Mouse (Mus musculus) forebrain, embryonic 12.5 days (tissue): ENCODE results near the gene Hoxa5. TPM values are rescaled to one million over a fixed set of nuclear protein-coding genes. Genes with fewer than 3 reads are reported as not detected.

ENCODE experiments used
- ATAC-seq: fragments of 200-750 bp; cut with Nextera tagmentation; 2 replicates; pipeline ENCODE4 v1.8.0; 2017; ENCODE audit warnings: moderate TSS enrichment; ENCODE audit not compliant: low FRiP score
- H3K27ac ChIP-seq: fragments of 300-500 bp; sonication (generic); 2 replicates; pipeline ENCODE4 v1.5.1; 2016; ENCODE audit warnings: mild to moderate bottlenecking
- H3K27me3 ChIP-seq: fragments of 300-500 bp; sonication (generic); 2 replicates; pipeline ENCODE4 v1.6.1; 2016; ENCODE audit warnings: mild to moderate bottlenecking
- H3K36me3 ChIP-seq: fragments of 300-500 bp; sonication (generic); replicated peaks from 2 replicates; pipeline ENCODE4 v1.6.1; 2016; ENCODE audit warnings: mild to moderate bottlenecking
- H3K4me1 ChIP-seq: fragments of 300-500 bp; sonication (generic); 2 replicates; pipeline ENCODE4 v1.6.1; 2016
- H3K4me2 ChIP-seq: fragments of 300-500 bp; sonication (generic); 2 replicates; pipeline ENCODE4 v1.6.1; 2016; ENCODE audit warnings: mild to moderate bottlenecking, moderate library complexity
- H3K4me3 ChIP-seq: fragments of 300-500 bp; sonication (generic); replicated peaks from 2 replicates; pipeline ENCODE4 v1.5.1; 2016; ENCODE audit warnings: mild to moderate bottlenecking
- H3K9ac ChIP-seq: fragments of 300-500 bp; sonication (generic); 2 replicates; pipeline ENCODE4 v1.6.1; 2016; ENCODE audit warnings: mild to moderate bottlenecking
- H3K9me3 ChIP-seq: fragments of 300-500 bp; sonication (generic); 2 replicates; pipeline ENCODE4 v1.6.1; 2016
- WGBS: fragments of 180-500 bp; shearing (Covaris S2); methylation state at CpG from one replicate; pipeline ENCODE4 v1.1.7; 2016; 5-methylcytosine and 5-hydroxymethylcytosine counted together
- polyA plus RNA-seq: library from polyadenylated mRNA; unstranded; fragments of >200 nt; fragmentation: Nextera tagmentation; extraction: Ambion mirVana; gene quantifications from 2 replicates; pipeline ENCODE4 v1.2.1, GENCODE M21; 2016

Gene Hoxa5
- polyA plus RNA-seq, 1 experiment from 2014 or later, result not detected

DNA sequence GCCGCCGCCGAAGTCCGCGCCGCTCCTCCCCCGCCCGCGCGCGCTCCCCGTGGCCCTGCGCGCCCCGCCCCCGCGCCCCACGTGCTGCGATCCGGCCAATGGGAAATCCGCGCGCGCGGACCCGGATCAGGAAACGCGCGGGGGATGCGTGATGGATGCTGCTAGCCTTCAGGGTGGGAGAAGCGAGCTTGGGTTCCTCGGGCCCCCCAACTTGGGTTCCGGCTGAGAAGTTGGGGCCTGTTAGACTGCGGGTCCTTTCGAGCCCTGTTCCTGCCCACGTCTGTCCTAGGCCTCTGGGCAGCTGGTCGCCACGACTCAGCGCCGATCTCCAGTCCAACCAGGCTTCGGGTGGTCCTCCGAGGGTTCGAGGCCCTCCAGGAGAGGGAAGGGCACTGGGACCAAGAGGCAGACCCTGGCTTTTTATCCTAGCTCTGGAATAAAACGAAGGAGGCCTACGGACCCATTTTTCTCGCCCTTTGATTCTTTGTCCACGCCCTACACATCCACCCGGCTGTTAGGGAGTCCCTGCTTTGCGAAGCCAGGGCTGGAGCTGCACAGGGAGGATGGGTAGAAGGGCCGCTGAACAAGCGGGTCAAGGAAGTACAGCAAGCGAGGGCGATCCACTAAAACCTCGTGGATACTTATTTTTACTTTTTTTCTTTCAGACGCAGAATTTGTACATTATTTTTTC is 12.4 kb downstream of the Hoxa5 start:
- ATAC-seq, result peak; percentile 57; the same call in 1 of the 2 replicates
- Histone ChIP-seq H3K36me3 (no peaks in the 10 kb centered on the region), H3K4me2 (peak overlapping the region; percentile 57), H3K4me1 (peaks cover 11% of the 10 kb centered on the region), H3K9ac (peak overlapping the region; percentile 33; the same call in 1 of the 2 replicates), H3K4me3 (peak overlapping the region; percentile 40), H3K9me3 (no peaks in the 10 kb centered on the region), H3K27me3 (peaks cover 98% of the 10 kb centered on the region), H3K27ac (no peak overlapping the region)
- WGBS, result 2% methylated on average over 45 of the region's 55 CpGs

DNA sequence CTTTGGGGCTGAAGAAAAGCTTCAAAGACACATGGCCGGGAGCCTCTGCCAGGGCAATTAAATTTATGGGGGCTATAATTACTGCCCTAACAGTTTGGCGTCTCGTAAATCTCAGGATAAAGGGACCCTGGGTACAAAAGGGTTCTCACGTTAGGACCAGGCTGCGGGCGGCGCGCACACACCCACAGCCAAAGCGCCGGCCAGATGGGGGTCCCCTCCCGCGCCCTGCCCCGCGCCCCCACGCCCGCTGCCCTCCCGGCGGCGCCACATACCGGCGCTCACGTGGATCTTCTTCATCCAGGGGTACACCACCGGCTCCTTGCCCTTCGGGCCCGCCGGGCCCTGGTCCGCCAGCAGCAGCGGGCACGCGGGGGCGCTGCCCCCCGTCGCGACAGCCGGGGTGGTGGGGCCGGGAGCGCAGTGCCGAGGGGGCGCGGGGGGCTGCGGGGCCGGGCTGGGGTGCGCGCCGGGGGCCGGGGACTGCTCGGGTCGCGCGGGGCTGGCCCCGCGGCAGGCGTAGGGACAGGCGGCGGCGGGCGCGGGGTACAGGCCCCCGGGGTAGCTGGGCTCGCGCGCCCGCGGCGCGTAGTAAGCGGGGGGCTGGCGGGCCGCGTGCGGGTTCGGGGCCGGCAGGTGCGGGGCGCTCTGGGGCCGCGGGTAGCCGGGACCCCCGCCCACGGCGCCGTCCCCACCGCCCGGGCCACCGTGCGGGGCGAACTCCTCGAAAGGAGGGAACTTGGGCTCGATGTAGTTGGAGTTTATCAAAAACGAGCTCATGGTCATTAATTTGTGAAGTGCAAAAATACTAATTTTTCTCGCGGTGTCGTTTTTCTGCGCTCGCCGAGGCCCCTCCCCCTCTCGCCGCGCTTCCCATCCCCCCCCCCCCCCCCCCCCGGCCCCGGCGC is 13.2 kb downstream of the Hoxa5 start, which contains the start of gene Hoxa4:
TSS of gene Hoxa4 (minus strand) at position 848 of the 905 bp plus-strand sequence.
- ATAC-seq, result no peak
- Histone ChIP-seq H3K27me3 (peaks cover 98% of the 10 kb centered on the region), H3K4me1 (peaks cover 11% of the 10 kb centered on the region), H3K27ac (no peak within 1 kb of the TSS), H3K36me3 (no peaks in the 10 kb centered on the region), H3K9me3 (no peaks in the 10 kb centered on the region), H3K4me3 (peak within 1 kb of the TSS; percentile 40), H3K9ac (peak within 1 kb of the TSS; percentile 33; the same call in 1 of the 2 replicates), H3K4me2 (peak within 1 kb of the TSS; percentile 57)
- 1% methylated on average over 86 of the region's 102 CpGs for WGBS

DNA sequence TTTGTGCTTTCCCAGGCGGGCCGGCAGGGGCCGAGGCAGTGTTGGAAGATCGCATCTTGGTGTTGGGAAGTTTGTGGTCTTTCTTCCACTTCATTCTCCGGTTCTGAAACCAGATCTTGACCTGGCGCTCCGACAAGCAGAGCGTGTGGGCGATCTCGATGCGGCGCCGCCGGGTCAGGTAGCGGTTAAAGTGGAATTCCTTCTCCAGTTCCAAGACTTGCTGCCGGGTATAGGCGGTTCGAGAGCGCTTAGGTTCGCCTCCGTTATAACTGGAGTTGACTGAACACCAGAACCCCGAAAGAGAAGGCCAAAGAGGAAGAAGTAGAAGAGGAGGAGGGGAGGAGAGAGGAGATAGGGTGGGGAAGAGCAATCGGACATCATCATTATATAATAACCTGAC is 14.0 kb downstream of the Hoxa5 start:
- no peak overlapping the region for H3K4me2 ChIP-seq
- H3K9me3 ChIP-seq, result no peaks in the 10 kb centered on the region
- H3K4me3 ChIP-seq, result no peak overlapping the region
- no peak overlapping the region for H3K27ac ChIP-seq
- no peaks in the 10 kb centered on the region for H3K36me3 ChIP-seq
- H3K9ac ChIP-seq, result no peak overlapping the region
- H3K27me3 ChIP-seq, result peaks cover 98% of the 10 kb centered on the region
- ATAC-seq, result no peak
- H3K4me1 ChIP-seq, result peaks cover 11% of the 10 kb centered on the region
- WGBS, result under 1% methylated on average over 23 of the region's 23 CpGs

DNA sequence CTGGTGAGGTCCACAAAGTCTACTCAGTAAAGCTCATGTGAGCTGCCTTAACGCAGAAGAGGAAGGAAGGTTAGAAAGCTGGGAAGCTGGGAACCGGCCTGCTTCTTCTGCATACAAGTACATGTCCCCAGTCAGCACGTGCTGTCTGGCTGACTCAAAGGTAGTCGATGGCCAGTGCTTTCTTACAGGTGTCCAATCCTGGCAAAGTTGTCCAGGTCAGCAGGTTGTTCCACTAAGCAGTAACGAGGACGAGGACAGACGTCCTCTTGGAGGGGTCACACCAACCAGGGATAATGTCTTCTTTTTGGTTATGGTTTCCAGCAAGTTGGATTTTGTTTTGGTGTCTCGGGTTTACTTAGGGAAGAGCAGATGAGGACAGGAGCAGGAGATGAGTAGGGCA is 14.5 kb downstream of the Hoxa5 start:
- no peak overlapping the region for H3K4me2 ChIP-seq
- peaks cover 99% of the 10 kb centered on the region for H3K27me3 ChIP-seq
- H3K9me3 ChIP-seq, result no peaks in the 10 kb centered on the region
- no peak for ATAC-seq
- WGBS, result 3% methylated on average over 8 of the region's 8 CpGs
- H3K4me3 ChIP-seq, result no peak overlapping the region
- peaks cover 11% of the 10 kb centered on the region for H3K4me1 ChIP-seq
- no peak overlapping the region for H3K9ac ChIP-seq
- no peak overlapping the region for H3K27ac ChIP-seq
- H3K36me3 ChIP-seq, result no peaks in the 10 kb centered on the region

DNA sequence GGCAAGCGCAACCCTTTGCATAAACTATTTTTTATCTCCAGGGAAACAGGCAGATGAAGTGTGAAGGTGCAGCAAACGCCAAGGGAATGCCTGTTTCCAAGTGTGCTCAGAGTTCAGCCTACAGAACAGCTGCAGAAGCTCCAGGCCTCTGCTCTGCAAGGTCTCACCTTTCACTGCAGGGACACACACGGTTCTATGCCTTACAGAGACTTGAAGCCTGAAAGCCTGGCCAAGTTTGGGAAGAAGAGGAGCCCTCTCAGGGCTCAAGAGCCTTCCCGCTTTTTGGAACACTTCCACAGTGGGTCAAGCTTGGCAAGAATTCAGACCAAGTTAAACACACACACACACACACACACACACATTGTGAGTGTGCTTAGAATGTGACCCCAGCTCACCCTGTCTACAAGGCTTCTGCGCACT is 15.2 kb downstream of the Hoxa5 start:
- H3K4me2 ChIP-seq, result no peak overlapping the region
- no peaks in the 10 kb centered on the region for H3K36me3 ChIP-seq
- no peaks in the 10 kb centered on the region for H3K9me3 ChIP-seq
- H3K27ac ChIP-seq, result no peak overlapping the region
- peaks cover 11% of the 10 kb centered on the region for H3K4me1 ChIP-seq
- H3K9ac ChIP-seq, result no peak overlapping the region
- 9% methylated on average over 5 of the region's 5 CpGs for WGBS
- peaks cover 99% of the 10 kb centered on the region for H3K27me3 ChIP-seq
- no peak overlapping the region for H3K4me3 ChIP-seq
- no peak for ATAC-seq

DNA sequence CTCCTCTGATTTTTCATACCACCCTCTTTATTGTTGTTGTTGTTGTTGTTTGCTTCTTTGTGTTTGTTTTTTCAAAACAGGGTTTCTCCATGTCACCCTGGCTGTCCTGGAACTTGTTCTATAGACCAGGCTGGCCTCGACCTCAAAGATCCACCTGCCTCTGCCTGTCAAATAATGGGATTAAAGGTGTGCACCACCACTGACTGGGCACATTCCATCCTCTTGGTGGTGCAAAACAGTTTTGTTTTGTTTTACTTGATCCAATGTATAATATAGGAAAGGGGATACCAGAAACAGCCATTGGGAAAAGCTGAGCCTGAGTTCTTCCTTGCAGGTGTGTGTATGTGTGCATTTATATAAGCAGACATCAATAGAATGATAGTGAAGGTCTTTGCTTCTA is 17.9 kb downstream of the Hoxa5 start:
- Histone ChIP-seq H3K27ac (no peak overlapping the region), H3K36me3 (no peaks in the 10 kb centered on the region), H3K4me3 (no peak overlapping the region), H3K27me3 (peaks cover 100% of the 10 kb centered on the region), H3K4me1 (peaks cover 6% of the 10 kb centered on the region), H3K4me2 (no peak overlapping the region), H3K9ac (no peak overlapping the region), H3K9me3 (no peaks in the 10 kb centered on the region)
- ATAC-seq, result no peak
- 0% methylated on average over 1 of the region's 1 CpGs for WGBS

DNA sequence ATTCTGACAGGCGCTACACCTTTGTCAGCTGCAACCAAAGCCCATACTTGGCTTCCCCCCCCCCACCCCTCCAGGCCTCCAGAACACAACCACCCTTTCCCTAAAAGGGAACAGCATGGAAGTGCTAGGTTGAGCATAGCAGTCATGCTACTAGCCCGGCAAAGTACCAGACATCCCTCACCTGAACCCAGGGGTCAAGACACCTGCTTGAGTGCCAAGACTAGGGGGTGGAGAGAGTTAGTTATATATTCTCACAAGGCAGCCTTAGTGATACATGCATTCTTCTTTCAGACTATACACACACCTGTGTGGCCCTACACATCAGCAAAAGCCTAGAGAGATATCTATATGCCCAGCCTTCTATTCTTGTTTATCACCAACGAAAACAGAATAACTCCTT is 18.6 kb downstream of the Hoxa5 start:
- H3K27ac ChIP-seq, result no peak overlapping the region
- 13% methylated on average over 3 of the region's 3 CpGs for WGBS
- H3K4me1 ChIP-seq, result no peaks in the 10 kb centered on the region
- no peak overlapping the region for H3K4me2 ChIP-seq
- H3K4me3 ChIP-seq, result no peak overlapping the region
- no peaks in the 10 kb centered on the region for H3K9me3 ChIP-seq
- ATAC-seq, result no peak
- peaks cover 100% of the 10 kb centered on the region for H3K27me3 ChIP-seq
- no peak overlapping the region for H3K9ac ChIP-seq
- no peaks in the 10 kb centered on the region for H3K36me3 ChIP-seq

DNA sequence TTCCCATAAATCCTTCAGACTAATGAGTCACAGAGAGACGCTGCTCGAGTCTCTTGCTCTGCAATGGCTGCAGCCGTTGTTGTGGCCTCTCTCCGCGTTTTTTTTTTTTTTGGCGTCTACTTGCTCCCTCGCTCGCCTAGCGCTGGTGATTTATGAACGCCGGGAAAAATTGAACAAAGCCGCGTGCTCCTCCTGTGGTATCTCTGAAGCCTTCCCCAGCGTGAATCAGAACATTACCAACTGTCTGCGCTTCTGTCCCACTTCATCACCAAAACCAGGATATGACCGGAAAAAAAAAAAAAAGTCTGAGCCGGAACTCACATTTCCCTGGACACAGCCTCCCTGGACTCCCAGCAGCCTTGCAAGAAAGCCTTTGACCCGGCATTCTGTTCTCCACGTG is 19.2 kb downstream of the Hoxa5 start:
- Histone ChIP-seq H3K36me3 (no peaks in the 10 kb centered on the region), H3K27ac (no peak overlapping the region), H3K4me2 (no peak overlapping the region), H3K4me3 (no peak overlapping the region), H3K9ac (no peak overlapping the region), H3K4me1 (no peaks in the 10 kb centered on the region), H3K9me3 (no peaks in the 10 kb centered on the region), H3K27me3 (peaks cover 100% of the 10 kb centered on the region)
- ATAC-seq, result no peak
- WGBS, result 2% methylated on average over 19 of the region's 19 CpGs

DNA sequence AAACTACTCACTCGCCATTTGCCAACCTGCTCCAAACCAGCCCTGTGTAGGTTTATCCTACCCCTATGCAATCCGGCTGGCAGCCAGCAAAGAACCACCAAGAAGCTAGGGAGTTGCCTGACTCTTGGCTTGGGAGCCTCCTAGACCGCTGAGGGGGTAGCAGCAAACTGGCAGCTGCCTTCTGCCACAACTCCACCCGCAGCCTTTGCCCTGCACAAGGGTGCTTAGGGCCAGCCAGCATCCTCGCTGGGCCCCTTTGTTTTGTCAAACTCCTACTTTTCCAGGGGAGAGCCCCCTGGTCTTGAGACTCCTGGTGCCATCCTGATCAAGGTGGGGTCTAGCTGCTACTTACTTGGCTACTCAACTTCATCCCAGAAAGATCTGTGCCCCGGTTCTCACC is 19.7 kb downstream of the Hoxa5 start:
- WGBS, result 4% methylated on average over 6 of the region's 6 CpGs
- Histone ChIP-seq H3K4me2 (no peak overlapping the region), H3K9ac (no peak overlapping the region), H3K36me3 (no peaks in the 10 kb centered on the region), H3K27me3 (peaks cover 100% of the 10 kb centered on the region), H3K9me3 (no peaks in the 10 kb centered on the region), H3K4me1 (no peaks in the 10 kb centered on the region), H3K27ac (no peak overlapping the region), H3K4me3 (no peak overlapping the region)
- ATAC-seq, result no peak

DNA sequence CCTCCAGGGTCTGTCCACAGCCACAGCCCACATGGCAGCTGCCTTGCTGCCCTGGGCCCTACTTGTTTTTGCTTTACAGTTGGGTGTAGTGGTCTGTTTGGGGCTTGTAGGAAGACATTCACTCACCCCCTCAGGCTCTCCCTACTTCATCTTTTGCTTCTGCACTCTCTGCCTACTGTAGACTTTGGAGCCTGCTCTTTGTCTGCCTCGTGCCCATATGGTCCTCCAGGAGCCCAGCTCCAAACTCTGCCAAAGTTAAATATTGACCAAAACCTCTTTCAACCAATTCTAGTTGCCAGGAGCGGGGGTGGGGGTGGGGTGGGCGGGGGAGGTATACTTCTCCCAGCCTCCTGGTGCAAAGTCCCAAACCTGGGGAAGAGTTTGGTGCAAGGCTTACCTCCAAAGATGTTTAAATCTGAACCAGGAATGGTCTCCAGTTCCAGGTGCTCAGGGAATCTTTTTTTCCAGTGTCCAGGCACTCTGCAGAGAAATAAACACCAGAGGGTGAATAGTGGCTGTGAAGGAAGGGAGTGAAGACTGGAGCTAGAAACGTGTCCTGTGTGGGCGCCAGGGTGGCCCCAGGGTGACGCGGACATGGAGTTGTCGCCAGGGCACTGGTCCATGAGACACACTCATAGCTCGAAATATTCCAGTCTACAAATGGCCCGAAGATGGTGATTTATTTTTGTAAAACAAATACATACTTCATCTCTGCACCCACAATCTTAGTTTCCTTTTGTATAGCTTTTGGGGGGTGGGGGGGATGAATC is 20.9 kb downstream of the Hoxa5 start:
- Histone ChIP-seq H3K9ac (no peak overlapping the region), H3K27me3 (peaks cover 100% of the 10 kb centered on the region), H3K4me2 (no peak overlapping the region), H3K4me3 (no peak overlapping the region), H3K4me1 (no peaks in the 10 kb centered on the region), H3K36me3 (no peaks in the 10 kb centered on the region), H3K9me3 (no peaks in the 10 kb centered on the region), H3K27ac (no peak overlapping the region)
- no peak for ATAC-seq
- WGBS, result 8% methylated on average over 10 of the region's 10 CpGs

DNA sequence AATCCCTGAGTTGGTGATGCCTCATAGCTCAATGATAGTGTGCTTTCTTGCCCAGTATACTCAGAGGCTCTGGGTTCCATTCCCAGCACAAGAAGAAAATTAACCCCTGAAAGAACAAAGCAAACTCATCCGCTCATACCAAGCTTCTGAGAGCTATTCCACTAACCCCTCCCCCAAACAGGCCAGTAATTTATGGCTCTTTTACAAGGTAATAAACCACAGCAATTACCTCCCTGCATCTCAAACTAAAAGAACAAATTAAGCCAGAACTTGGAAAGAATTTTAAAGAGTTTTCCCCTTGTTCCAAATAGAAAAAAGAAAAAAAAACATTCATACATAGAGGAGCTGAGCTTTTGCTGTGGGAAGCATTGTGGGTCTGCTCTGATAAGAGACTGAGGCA is 21.6 kb downstream of the Hoxa5 start:
- H3K27ac ChIP-seq, result no peak overlapping the region
- H3K4me2 ChIP-seq, result no peak overlapping the region
- no peaks in the 10 kb centered on the region for H3K36me3 ChIP-seq
- H3K9ac ChIP-seq, result no peak overlapping the region
- no peak for ATAC-seq
- H3K9me3 ChIP-seq, result no peaks in the 10 kb centered on the region
- H3K4me1 ChIP-seq, result no peaks in the 10 kb centered on the region
- no peak overlapping the region for H3K4me3 ChIP-seq
- H3K27me3 ChIP-seq, result peaks cover 100% of the 10 kb centered on the region
- WGBS, result 4% methylated on average over 1 of the region's 1 CpGs

DNA sequence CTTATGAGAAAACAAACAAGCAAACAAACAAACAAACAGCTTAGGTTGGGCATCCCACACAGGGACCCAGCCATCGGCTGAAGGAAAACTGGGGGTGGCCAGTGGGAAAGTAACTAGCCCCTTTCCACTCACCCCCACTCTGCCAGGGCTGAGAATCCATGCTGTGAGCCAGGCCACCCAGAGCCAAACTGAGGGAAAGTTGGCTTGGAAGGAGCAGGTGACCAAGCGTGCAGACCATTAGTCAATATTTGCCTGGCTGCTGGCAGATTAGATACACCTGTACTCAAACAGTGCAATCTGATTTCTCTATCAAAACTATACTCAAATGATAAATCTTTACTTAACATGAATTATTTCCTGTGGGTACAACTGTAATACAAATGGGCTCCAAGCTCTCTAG is 22.4 kb downstream of the Hoxa5 start:
- Histone ChIP-seq H3K4me3 (no peak overlapping the region), H3K9me3 (no peaks in the 10 kb centered on the region), H3K9ac (no peak overlapping the region), H3K27ac (no peak overlapping the region), H3K36me3 (no peaks in the 10 kb centered on the region), H3K4me1 (no peaks in the 10 kb centered on the region), H3K27me3 (peaks cover 100% of the 10 kb centered on the region), H3K4me2 (no peak overlapping the region)
- WGBS, result 10% methylated on average over 2 of the region's 2 CpGs
- no peak for ATAC-seq
